Mouse (Mus musculus) erythroblast, embryonic 14.5 days (primary cell): ENCODE results near the gene Gm8439. TPM values are rescaled to one million over a fixed set of nuclear protein-coding genes. Genes with fewer than 3 reads are reported as not detected.

Experiments
- H3K27me3 ChIP-seq: 2 replicates; pipeline ENCODE4 v1.6.1; 2012; ENCODE audit warnings: inconsistent platforms; ENCODE audit not compliant: control insufficient read depth
- H3K36me3 ChIP-seq: 2 replicates; pipeline ENCODE4 v1.6.1; 2012; ENCODE audit warnings: mild to moderate bottlenecking, inconsistent platforms; ENCODE audit not compliant: control insufficient read depth
- H3K4me1 ChIP-seq: 2 replicates; pipeline ENCODE4 v1.6.1; 2012; ENCODE audit warnings: inconsistent platforms; ENCODE audit not compliant: control insufficient read depth
- H3K4me3 ChIP-seq: replicated peaks from 2 replicates; pipeline ENCODE3; 2012; ENCODE audit warnings: moderate library complexity, mild to moderate bottlenecking, inconsistent platforms
- H3K9me3 ChIP-seq: 2 replicates; pipeline ENCODE4 v1.6.1; 2012; ENCODE audit warnings: low read length, inconsistent platforms, mixed read lengths; ENCODE audit not compliant: control insufficient read depth
- GATA1 ChIP-seq: IDR thresholded peaks from 2 replicates; pipeline ENCODE4 v1.6.1; 2012; ENCODE audit warnings: low read length, inconsistent platforms, mixed read lengths
- TAL1 ChIP-seq: IDR thresholded peaks from 3 replicates; pipeline ENCODE4 v1.6.1; 2012; ENCODE audit warnings: low read length, inconsistent platforms, mixed read lengths
- polyA plus RNA-seq: library from polyadenylated mRNA; stranded (reverse); fragments of >175 nt; gene quantifications from 2 replicates; pipeline ENCODE4 v1.2.3, GENCODE M21; 2012

Gm8439 gene
- polyA plus RNA-seq, result not detected in 2 replicates

DNA sequence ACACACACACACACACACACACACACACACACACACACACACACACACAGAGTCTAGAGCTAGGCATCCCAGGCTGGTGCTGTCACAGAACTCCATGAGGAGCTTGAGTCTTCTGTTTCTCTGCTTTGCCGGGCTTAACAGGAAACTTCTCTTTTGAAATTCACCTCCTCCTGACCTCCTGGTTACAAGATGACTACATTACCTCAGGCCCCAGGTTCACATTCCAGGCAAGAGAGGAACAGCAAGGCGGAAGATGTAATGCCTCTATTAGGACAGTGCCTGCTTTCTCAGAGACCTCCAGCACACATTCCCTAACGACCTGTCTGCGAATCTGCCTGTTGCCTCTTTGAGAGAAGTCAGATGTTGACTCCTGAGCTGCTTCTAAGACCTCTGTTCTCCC lies at the start of gene Gm8439:
Gene Gm8439 (plus strand): TSS at position 301 of the 400 bp plus-strand sequence.
- TF ChIP-seq TAL1 (no peak), GATA1 (no peak)
- peaks cover 23% of the 10 kb centered on the region for H3K27me3 ChIP-seq
- no peaks in the 10 kb centered on the region for H3K36me3 ChIP-seq
- no peaks in the 10 kb centered on the region for H3K9me3 ChIP-seq
- H3K4me3 ChIP-seq, result no peak within 1 kb of the TSS
- peaks cover 23% of the 10 kb centered on the region for H3K4me1 ChIP-seq

DNA sequence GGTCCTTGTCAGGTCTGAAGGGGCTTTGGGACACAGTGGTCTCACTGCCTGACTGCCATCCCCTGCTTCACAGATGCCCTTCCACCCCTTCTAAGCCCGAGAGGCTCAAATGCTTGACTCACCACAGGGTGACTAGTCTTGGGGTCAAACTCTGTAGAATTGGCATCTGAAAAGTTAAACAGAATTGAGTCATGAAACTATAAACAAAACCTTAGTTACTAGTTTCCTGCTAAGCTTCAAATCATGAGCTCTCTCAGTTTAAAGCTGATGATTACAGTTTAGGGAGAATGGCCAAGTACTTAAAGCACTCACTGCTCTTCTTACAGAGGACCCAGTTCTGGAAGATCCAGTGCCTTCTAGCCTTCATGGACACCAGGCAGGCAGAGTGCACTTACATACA lies 43.6 kb upstream of the Gm8439 start:
- Histone ChIP-seq H3K4me1 (no peaks in the 10 kb centered on the region), H3K27me3 (no peaks in the 10 kb centered on the region), H3K4me3 (no peak overlapping the region), H3K36me3 (peaks cover 99% of the 10 kb centered on the region), H3K9me3 (no peaks in the 10 kb centered on the region)
- TF ChIP-seq TAL1 (no peak), GATA1 (no peak)

DNA sequence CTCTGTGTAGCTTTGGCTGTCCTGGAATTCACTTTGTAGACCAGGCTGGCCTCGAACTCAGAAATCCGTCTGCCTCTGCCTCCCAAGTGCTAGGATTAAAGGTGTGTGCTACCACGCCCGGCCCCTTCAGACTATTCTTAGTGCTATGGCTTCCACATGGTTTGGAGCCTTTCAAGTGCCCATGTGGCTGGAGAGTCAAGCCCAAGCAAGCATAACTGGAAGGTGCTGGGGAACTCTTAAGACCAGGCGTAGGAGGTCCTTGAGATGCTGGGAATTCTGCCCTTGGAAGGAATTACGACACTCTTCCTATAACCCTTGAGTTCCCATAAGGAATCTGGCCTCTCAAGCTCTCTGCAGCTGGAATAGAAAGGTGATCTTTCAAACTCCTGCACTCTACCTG lies 32.0 kb upstream of the Gm8439 start:
- Histone ChIP-seq H3K9me3 (no peaks in the 10 kb centered on the region), H3K27me3 (no peaks in the 10 kb centered on the region), H3K4me1 (peaks cover 2% of the 10 kb centered on the region; the same call in 1 of the 2 replicates), H3K4me3 (no peak overlapping the region), H3K36me3 (peaks cover 98% of the 10 kb centered on the region)
- TF ChIP-seq GATA1 (no peak), TAL1 (no peak)

DNA sequence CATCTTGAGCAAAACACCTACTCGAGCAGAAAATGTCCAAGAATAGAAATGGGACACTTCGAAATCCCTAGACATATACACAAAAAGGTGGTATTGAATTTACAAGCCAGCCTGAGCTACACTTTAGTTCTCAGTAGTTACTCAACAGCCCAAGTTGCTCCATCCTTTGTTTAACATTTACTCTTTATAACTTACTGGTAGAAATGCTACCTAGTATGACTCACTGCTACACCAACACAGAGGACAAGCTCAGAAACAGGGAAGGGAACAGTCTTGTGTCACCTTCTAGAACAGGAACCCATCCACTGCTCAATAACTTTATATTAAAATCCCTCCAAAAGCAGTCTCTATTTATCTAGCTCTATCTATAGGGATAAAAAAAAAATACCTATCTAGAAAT lies 22.8 kb upstream of the Gm8439 start:
- TF ChIP-seq GATA1, result no peak
- TF ChIP-seq TAL1, result no peak
- Histone ChIP-seq H3K27me3 (no peaks in the 10 kb centered on the region), H3K4me3 (no peak overlapping the region), H3K9me3 (no peaks in the 10 kb centered on the region), H3K36me3 (peaks cover 71% of the 10 kb centered on the region), H3K4me1 (peaks cover 37% of the 10 kb centered on the region)

DNA sequence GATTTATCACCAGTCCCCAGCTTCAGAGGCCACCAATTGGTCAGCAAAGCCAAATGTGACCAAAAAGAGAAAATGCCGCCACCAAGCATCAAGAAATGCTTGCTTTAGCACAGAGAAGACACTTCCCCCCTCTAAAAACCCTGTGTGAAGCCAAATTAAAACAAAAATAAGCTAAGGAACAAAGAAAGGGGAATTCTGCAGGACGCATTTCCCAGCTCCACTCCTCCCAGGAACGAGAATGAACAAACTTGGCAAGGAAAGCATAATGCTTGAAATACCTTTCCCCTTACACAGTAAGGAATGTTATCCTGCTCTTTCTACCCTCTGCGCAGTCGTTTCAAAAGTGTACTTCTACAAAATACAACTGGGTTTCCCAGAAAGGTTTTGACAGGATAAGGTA lies 20.5 kb upstream of the Gm8439 start:
- peak overlapping the region; percentile 68 for H3K4me3 ChIP-seq
- TF ChIP-seq TAL1 (no peak), GATA1 (no peak)
- peaks cover 51% of the 10 kb centered on the region for H3K36me3 ChIP-seq
- no peaks in the 10 kb centered on the region for H3K27me3 ChIP-seq
- peaks cover 44% of the 10 kb centered on the region for H3K4me1 ChIP-seq
- no peaks in the 10 kb centered on the region for H3K9me3 ChIP-seq

DNA sequence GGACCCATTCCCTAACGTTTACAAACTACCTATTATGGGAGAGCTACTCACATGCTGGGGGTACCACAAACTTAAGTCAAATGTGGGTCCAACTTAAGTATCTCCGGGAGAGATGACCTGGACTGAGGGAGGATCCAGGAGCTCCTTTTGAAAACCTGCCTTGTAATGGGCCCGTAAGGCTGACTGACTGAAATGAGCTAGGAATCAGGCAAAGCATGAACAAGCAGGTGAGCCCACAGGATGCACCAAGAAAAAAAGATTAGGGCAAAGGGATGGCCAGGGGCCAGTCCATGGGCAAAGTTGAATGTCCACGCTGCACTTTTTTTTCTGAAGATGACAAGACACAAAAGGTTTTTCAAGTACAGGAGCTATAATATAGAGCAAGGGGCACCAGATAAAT lies 19.5 kb upstream of the Gm8439 start:
- TF ChIP-seq GATA1, result no peak
- TF ChIP-seq TAL1, result no peak
- Histone ChIP-seq H3K27me3 (no peaks in the 10 kb centered on the region), H3K4me1 (peaks cover 44% of the 10 kb centered on the region), H3K36me3 (peaks cover 41% of the 10 kb centered on the region), H3K4me3 (peak overlapping the region; percentile 68), H3K9me3 (no peaks in the 10 kb centered on the region)

DNA sequence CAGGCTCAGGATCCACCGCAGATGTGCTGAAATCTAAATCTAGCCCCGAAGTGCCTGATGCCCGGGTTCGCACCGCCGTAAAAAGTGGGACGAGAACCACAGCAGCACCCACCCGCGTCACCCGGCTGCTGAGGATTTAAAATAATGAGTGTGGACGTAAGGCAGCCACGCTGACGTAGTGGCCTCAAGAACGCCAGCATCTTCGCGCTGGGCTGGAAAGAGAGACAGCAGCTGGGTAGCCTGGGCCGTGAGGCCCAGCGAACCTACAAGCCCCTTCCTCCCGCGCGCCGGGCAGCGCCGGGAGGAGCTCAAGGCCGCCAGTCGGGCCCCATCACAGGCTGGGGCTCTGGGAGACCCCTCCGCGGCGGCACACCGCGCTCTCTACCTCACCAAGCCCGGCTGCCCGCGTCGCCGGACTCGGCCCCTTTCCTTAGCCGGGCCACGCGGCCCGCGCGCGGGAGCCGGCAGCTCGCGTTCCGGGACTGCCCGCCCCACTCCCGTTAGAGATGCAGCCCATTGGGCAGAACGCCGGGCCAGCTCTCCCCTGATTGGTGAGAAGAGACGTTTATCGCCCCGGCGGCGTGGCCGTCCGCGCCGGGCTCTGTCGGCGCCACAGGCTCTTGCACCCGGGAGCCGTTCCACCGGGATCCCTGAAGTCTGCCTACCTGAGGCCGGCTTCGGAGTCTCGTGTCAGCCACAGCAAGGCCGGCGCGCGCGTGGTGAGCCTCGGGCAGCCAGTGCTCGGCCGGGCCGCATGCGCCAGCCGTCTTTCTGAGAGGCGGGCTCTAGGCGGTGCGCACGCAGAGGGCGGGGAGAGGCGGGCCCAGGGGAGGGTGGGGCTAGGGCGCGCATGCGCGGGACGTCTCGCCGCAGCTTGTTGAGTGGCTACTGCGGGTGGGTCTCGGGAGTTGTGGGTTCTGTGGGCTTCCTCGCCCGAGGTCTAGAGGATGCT lies 18.8 kb upstream of the Gm8439 start, which contains the start of gene Ctps:
Gene Ctps (minus strand): TSS at position 791 of the 952 bp plus-strand sequence.
- Histone ChIP-seq H3K4me3 (peak within 1 kb of the TSS; percentile 68), H3K27me3 (no peaks in the 10 kb centered on the region), H3K4me1 (peaks cover 44% of the 10 kb centered on the region), H3K36me3 (peaks cover 34% of the 10 kb centered on the region), H3K9me3 (no peaks in the 10 kb centered on the region)
- TF ChIP-seq GATA1 (peak; percentile 51), TAL1 (no peak)

DNA sequence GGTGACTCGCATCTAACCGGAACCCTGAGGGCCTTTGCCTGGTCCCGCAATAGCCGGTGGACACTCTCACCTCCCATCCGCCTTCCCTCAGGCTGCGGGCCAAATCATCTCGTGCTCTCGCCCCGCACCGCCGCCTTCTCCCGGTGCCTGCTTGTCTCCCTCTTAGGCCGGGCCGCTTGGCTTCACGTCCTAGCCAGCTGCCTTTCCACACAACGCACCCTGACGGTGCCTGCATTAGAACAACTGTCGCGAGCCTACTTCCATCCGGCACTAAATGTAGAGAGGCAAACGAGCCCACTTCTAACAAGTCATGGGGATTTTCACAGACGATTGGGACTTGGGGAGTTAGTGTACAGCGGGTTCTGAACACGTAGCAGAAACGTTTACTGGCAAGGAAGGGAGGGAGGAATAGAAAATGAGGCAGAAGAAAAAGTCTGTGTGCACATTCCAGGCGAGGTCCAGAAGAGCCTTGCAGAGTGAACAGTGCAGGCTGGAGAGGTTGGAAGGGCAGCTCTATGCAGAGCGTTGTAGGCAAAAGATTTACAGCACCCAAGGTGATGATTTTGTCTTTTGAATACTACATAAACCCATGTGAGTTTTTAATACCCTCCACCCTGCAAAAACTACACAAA lies 18.0 kb upstream of the Gm8439 start:
- TF ChIP-seq TAL1, result no peak
- TF ChIP-seq GATA1, result no peak

DNA sequence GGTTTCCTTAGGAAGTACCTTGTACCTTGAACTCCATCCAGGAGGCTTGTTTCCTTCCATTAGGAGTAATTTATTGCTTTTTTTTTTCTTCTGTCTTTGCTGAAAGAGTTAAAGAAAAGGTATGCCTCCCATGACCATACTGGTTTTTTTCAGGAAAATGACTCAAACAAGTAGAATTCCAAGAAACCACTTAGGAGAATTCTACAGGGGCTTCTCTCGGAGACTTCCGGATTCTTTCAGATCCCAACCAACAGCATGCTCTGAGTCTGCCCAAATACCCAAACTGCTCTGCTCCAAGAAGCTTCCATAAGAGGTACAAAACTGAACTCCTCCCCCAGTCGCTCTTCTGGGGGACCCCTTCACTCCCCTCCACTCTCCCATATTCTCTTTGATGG lies 17.5 kb upstream of the Gm8439 start:
- Histone ChIP-seq H3K27me3 (no peaks in the 10 kb centered on the region), H3K9me3 (no peaks in the 10 kb centered on the region), H3K4me1 (peaks cover 44% of the 10 kb centered on the region), H3K4me3 (peak overlapping the region; percentile 68), H3K36me3 (peaks cover 21% of the 10 kb centered on the region)
- no peak for TF ChIP-seq GATA1

More for the DNA sequence above, 18.0 kb upstream of the Gm8439 start:
- Histone ChIP-seq H3K36me3 (peaks cover 26% of the 10 kb centered on the region), H3K4me1 (peaks cover 44% of the 10 kb centered on the region), H3K4me3 (peak overlapping the region; percentile 68), H3K9me3 (no peaks in the 10 kb centered on the region), H3K27me3 (no peaks in the 10 kb centered on the region)
